Mouse (Mus musculus): ENCODE results near the gene Rras. TPM values are rescaled to one million over a fixed set of nuclear protein-coding genes. Genes with fewer than 3 reads are reported as not detected.

The Rras gene
- polyA plus RNA-seq, 1 experiment from 2014 or later: 17.7 TPM

GRCm38 (mm10) chr7:45060632-45061122 is 42.9 kb downstream of the Rras start:
- no peak for ATAC-seq (ENCODE audit: insufficient read depth, low FRiP score, low TSS enrichment)
- 84% methylated on average over 6 of the region's 6 CpGs for WGBS
- no peak overlapping the region for H3K4me3 ChIP-seq (ENCODE audit: low read depth, low read length)
- H3K9ac ChIP-seq (ENCODE audit: low read length): no peak overlapping the region
- no peaks in the 10 kb centered on the region for H3K27me3 ChIP-seq (ENCODE audit: control insufficient read depth, insufficient read depth, low read length)
- no peak overlapping the region for H3K4me2 ChIP-seq (ENCODE audit: low read depth)
- DNase-seq (ENCODE audit: low spot score): no peak
- H3K4me1 ChIP-seq (ENCODE audit: control insufficient read depth, insufficient read depth, low read length): peaks cover 13% of the 10 kb centered on the region; the same call in 1 of the 2 replicates
- no peaks in the 10 kb centered on the region for H3K36me3 ChIP-seq (ENCODE audit: control insufficient read depth, insufficient read depth, low read length)
- H3K9me3 ChIP-seq (ENCODE audit: control insufficient read depth, low read length): no peaks in the 10 kb centered on the region
- H3K27ac ChIP-seq (ENCODE audit: low read depth, low read length): no peak overlapping the region

- H3K4me1 ChIP-seq (ENCODE audit: control insufficient read depth, insufficient read depth, low read length): peaks cover 13% of the 10 kb centered on the region; the same call in 1 of the 2 replicates
- DNase-seq (ENCODE audit: low spot score) (no peak), ATAC-seq (ENCODE audit: insufficient read depth, low FRiP score, low TSS enrichment) (no peak)
- no peaks in the 10 kb centered on the region for H3K27me3 ChIP-seq (ENCODE audit: control insufficient read depth, insufficient read depth, low read length)
- peak overlapping the region; percentile 68; the same call in 1 of the 2 replicates for H3K9ac ChIP-seq (ENCODE audit: low read length)
- H3K27ac ChIP-seq (ENCODE audit: low read depth, low read length): no peak overlapping the region
- 17% methylated on average over 11 of the region's 11 CpGs for WGBS
- H3K4me2 ChIP-seq (ENCODE audit: low read depth): peak overlapping the region; percentile 52
- no peaks in the 10 kb centered on the region for H3K36me3 ChIP-seq (ENCODE audit: control insufficient read depth, insufficient read depth, low read length)
- peak overlapping the region; percentile 64 for H3K4me3 ChIP-seq (ENCODE audit: low read depth, low read length)
- no peaks in the 10 kb centered on the region for H3K9me3 ChIP-seq (ENCODE audit: control insufficient read depth, low read length)
These were observed 43.8 kb downstream of the Rras start for GRCm38 (mm10) chr7:45061532-45062075.

GRCm38 (mm10) chr7:45062239-45062835 is 44.6 kb downstream of the Rras start, which contains the start of the genes Nosip and Prrg2:
Nosip (plus strand) TSS chr7:45062429.
Prrg2 (minus strand) TSS chr7:45062677.
- H3K4me1 ChIP-seq (ENCODE audit: control insufficient read depth, insufficient read depth, low read length): peaks cover 13% of the 10 kb centered on the region; the same call in 1 of the 2 replicates
- ATAC-seq (ENCODE audit: insufficient read depth, low FRiP score, low TSS enrichment) (peak; percentile 87), DNase-seq (ENCODE audit: low spot score) (peak; percentile 96)
- no peaks in the 10 kb centered on the region for H3K36me3 ChIP-seq (ENCODE audit: control insufficient read depth, insufficient read depth, low read length)
- no peaks in the 10 kb centered on the region for H3K27me3 ChIP-seq (ENCODE audit: control insufficient read depth, insufficient read depth, low read length)
- under 1% methylated on average over 31 of the region's 31 CpGs for WGBS
- H3K4me3 ChIP-seq (ENCODE audit: low read depth, low read length): peak within 1 kb of the TSS; percentile 64
- H3K4me2 ChIP-seq (ENCODE audit: low read depth): peak within 1 kb of the TSS; percentile 52
- no peaks in the 10 kb centered on the region for H3K9me3 ChIP-seq (ENCODE audit: control insufficient read depth, low read length)
- H3K9ac ChIP-seq (ENCODE audit: low read length): peak within 1 kb of the TSS; percentile 68
- H3K27ac ChIP-seq (ENCODE audit: low read depth, low read length): peak within 1 kb of the TSS; percentile 67; the same call in 1 of the 2 replicates

GRCm38 (mm10) chr7:45067190-45067999 is 49.6 kb downstream of the Rras start:
- Histone ChIP-seq H3K4me3 (ENCODE audit: low read depth, low read length) (no peak overlapping the region), H3K4me2 (ENCODE audit: low read depth) (no peak overlapping the region), H3K4me1 (ENCODE audit: control insufficient read depth, insufficient read depth, low read length) (0 out of 2 replicates have a peak, but pooled peaks cover 4% of the 10 kb centered on the region), H3K36me3 (ENCODE audit: control insufficient read depth, insufficient read depth, low read length) (no peaks in the 10 kb centered on the region), H3K9ac (ENCODE audit: low read length) (no peak overlapping the region), H3K27me3 (ENCODE audit: control insufficient read depth, insufficient read depth, low read length) (no peaks in the 10 kb centered on the region), H3K9me3 (ENCODE audit: control insufficient read depth, low read length) (no peaks in the 10 kb centered on the region; the same call in 1 of the 2 replicates), H3K27ac (ENCODE audit: low read depth, low read length) (no peak overlapping the region)
- ATAC-seq (ENCODE audit: insufficient read depth, low FRiP score, low TSS enrichment) (no peak), DNase-seq (ENCODE audit: low spot score) (no peak)
- WGBS: 76% methylated on average over 4 of the region's 4 CpGs

GRCm38 (mm10) chr7:45068000-45068318 is 50.2 kb downstream of the Rras start:
- ATAC-seq (ENCODE audit: insufficient read depth, low FRiP score, low TSS enrichment) (no peak), DNase-seq (ENCODE audit: low spot score) (peak; percentile 54)
- WGBS: 28% methylated on average over 5 of the region's 5 CpGs
- no peaks in the 10 kb centered on the region; the same call in 1 of the 2 replicates for H3K9me3 ChIP-seq (ENCODE audit: control insufficient read depth, low read length)
- H3K27me3 ChIP-seq (ENCODE audit: control insufficient read depth, insufficient read depth, low read length): no peaks in the 10 kb centered on the region
- H3K36me3 ChIP-seq (ENCODE audit: control insufficient read depth, insufficient read depth, low read length): no peaks in the 10 kb centered on the region
- no peak overlapping the region for H3K9ac ChIP-seq (ENCODE audit: low read length)
- H3K4me1 ChIP-seq (ENCODE audit: control insufficient read depth, insufficient read depth, low read length): 0 out of 2 replicates have a peak, but pooled peaks cover 4% of the 10 kb centered on the region
- no peak overlapping the region for H3K4me2 ChIP-seq (ENCODE audit: low read depth)
- H3K4me3 ChIP-seq (ENCODE audit: low read depth, low read length): no peak overlapping the region
- H3K27ac ChIP-seq (ENCODE audit: low read depth, low read length): no peak overlapping the region

- Histone ChIP-seq H3K4me1 (ENCODE audit: control insufficient read depth, insufficient read depth, low read length) (no peaks in the 10 kb centered on the region), H3K27ac (ENCODE audit: low read depth, low read length) (no peak overlapping the region), H3K27me3 (ENCODE audit: control insufficient read depth, insufficient read depth, low read length) (no peaks in the 10 kb centered on the region), H3K4me3 (ENCODE audit: low read depth, low read length) (no peak overlapping the region), H3K9ac (ENCODE audit: low read length) (no peak overlapping the region), H3K36me3 (ENCODE audit: control insufficient read depth, insufficient read depth, low read length) (no peaks in the 10 kb centered on the region), H3K9me3 (ENCODE audit: control insufficient read depth, low read length) (no peaks in the 10 kb centered on the region; the same call in 1 of the 2 replicates), H3K4me2 (ENCODE audit: low read depth) (no peak overlapping the region)
- 97% methylated on average over 2 of the region's 2 CpGs for WGBS
- ATAC-seq (ENCODE audit: insufficient read depth, low FRiP score, low TSS enrichment) (no peak), DNase-seq (ENCODE audit: low spot score) (no peak)
These were observed 51.9 kb downstream of the Rras start for GRCm38 (mm10) chr7:45069671-45070070.

Small RNA genes within 50 kb of the gene (microRNA-seq; reads per million reads assigned to microRNA genes)
- gene Mir7054: not detected

Other genes with a start within 250 kb of the Rras start
- 64.2 and 68.3 TPM in 2 replicates for gene Nup62, start 201.9 kb upstream of the Rras start, polyA plus RNA-seq (2014; fragmentation: Nextera tagmentation; extraction: Ambion mirVana)
- gene Il4i1, start 201.6 kb upstream of the Rras start, polyA plus RNA-seq (2014; fragmentation: Nextera tagmentation; extraction: Ambion mirVana): 0.65 and 1.1 TPM in 2 replicates
- 2.1 and 3.1 TPM in 2 replicates for gene Atf5, start 201.3 kb upstream of the Rras start, polyA plus RNA-seq (2014; fragmentation: Nextera tagmentation; extraction: Ambion mirVana)
- gene Akt1s1, start 169.0 kb upstream of the Rras start, polyA plus RNA-seq (2014; fragmentation: Nextera tagmentation; extraction: Ambion mirVana): 37.2 and 49.3 TPM in 2 replicates
- 69.3 and 93.0 TPM in 2 replicates for gene Tbc1d17, start 168.9 kb upstream of the Rras start, polyA plus RNA-seq (2014; fragmentation: Nextera tagmentation; extraction: Ambion mirVana)
- gene Pnkp, start 160.8 kb upstream of the Rras start, polyA plus RNA-seq (2014; fragmentation: Nextera tagmentation; extraction: Ambion mirVana): 30.2 and 30.6 TPM in 2 replicates
- 418 and 419 TPM in 2 replicates for gene Ptov1, start 148.2 kb upstream of the Rras start, polyA plus RNA-seq (2014; fragmentation: Nextera tagmentation; extraction: Ambion mirVana)
- gene Med25, start 125.2 kb upstream of the Rras start, polyA plus RNA-seq (2014; fragmentation: Nextera tagmentation; extraction: Ambion mirVana): 87.7 and 93.1 TPM in 2 replicates
- 18.7 and 20.0 TPM in 2 replicates for gene Fuz, start 121.9 kb upstream of the Rras start, polyA plus RNA-seq (2014; fragmentation: Nextera tagmentation; extraction: Ambion mirVana)
- gene Ap2a1, start 88.5 kb upstream of the Rras start, polyA plus RNA-seq (2014; fragmentation: Nextera tagmentation; extraction: Ambion mirVana): 92.5 and 95.0 TPM in 2 replicates
- 0.27 TPM in 1 of 2 replicates, not detected in the other for gene Tsks, start 74.8 kb upstream of the Rras start, polyA plus RNA-seq (2014; fragmentation: Nextera tagmentation; extraction: Ambion mirVana)
- gene Cpt1c, start 43.1 kb upstream of the Rras start, polyA plus RNA-seq (2014; fragmentation: Nextera tagmentation; extraction: Ambion mirVana): 22.0 and 25.2 TPM in 2 replicates
- 304 and 319 TPM in 2 replicates for gene Prmt1, start 31.4 kb upstream of the Rras start, polyA plus RNA-seq (2014; fragmentation: Nextera tagmentation; extraction: Ambion mirVana)
- 67.1 and 72.3 TPM in 2 replicates for gene Irf3, start 20.3 kb upstream of the Rras start, polyA plus RNA-seq (2014; fragmentation: Nextera tagmentation; extraction: Ambion mirVana)
- gene Bcl2l12, start 19.2 kb upstream of the Rras start, polyA plus RNA-seq (2014; fragmentation: Nextera tagmentation; extraction: Ambion mirVana): 51.6 and 52.9 TPM in 2 replicates
- 54.7 and 57.6 TPM in 2 replicates for gene Scaf1, start 1.6 kb upstream of the Rras start, polyA plus RNA-seq (2014; fragmentation: Nextera tagmentation; extraction: Ambion mirVana)
- 12.9 and 13.2 TPM in 2 replicates for gene Prr12, start 34.9 kb downstream of the Rras start, polyA plus RNA-seq (2014; fragmentation: Nextera tagmentation; extraction: Ambion mirVana)
- 59.3 and 65.1 TPM in 2 replicates for gene Nosip, start 44.5 kb downstream of the Rras start, polyA plus RNA-seq (2014; fragmentation: Nextera tagmentation; extraction: Ambion mirVana)
- 14.8 and 16.2 TPM in 2 replicates for gene Prrg2, start 44.7 kb downstream of the Rras start, polyA plus RNA-seq (2014; fragmentation: Nextera tagmentation; extraction: Ambion mirVana)
- gene Rcn3, start 74.3 kb downstream of the Rras start, polyA plus RNA-seq (2014; fragmentation: Nextera tagmentation; extraction: Ambion mirVana): 142 and 151 TPM in 2 replicates
- gene Fcgrt, start 85.9 kb downstream of the Rras start, polyA plus RNA-seq (2014; fragmentation: Nextera tagmentation; extraction: Ambion mirVana): 11.3 and 12.8 TPM in 2 replicates
- 1,454 and 1,462 TPM in 2 replicates for gene Rps11, start 106.5 kb downstream of the Rras start, polyA plus RNA-seq (2014; fragmentation: Nextera tagmentation; extraction: Ambion mirVana)
- 1,071 and 1,190 TPM in 2 replicates for gene Rpl13a, start 110.8 kb downstream of the Rras start, polyA plus RNA-seq (2014; fragmentation: Nextera tagmentation; extraction: Ambion mirVana)
- 0.21 and 0.30 TPM in 2 replicates for gene Gm45713, start 118.3 kb downstream of the Rras start, polyA plus RNA-seq (2014; fragmentation: Nextera tagmentation; extraction: Ambion mirVana)
- gene Flt3l, start 118.5 kb downstream of the Rras start, polyA plus RNA-seq (2014; fragmentation: Nextera tagmentation; extraction: Ambion mirVana): 0.76 and 0.85 TPM in 2 replicates
- 98.4 and 108 TPM in 2 replicates for gene Pih1d1, start 136.3 kb downstream of the Rras start, polyA plus RNA-seq (2014; fragmentation: Nextera tagmentation; extraction: Ambion mirVana)
- 34.2 and 37.6 TPM in 2 replicates for gene Aldh16a1, start 136.6 kb downstream of the Rras start, polyA plus RNA-seq (2014; fragmentation: Nextera tagmentation; extraction: Ambion mirVana)
- 2.3 and 3.6 TPM in 2 replicates for gene Slc17a7, start 146.0 kb downstream of the Rras start, polyA plus RNA-seq (2014; fragmentation: Nextera tagmentation; extraction: Ambion mirVana)
- not detected in 2 replicates for gene Gfy, start 161.6 kb downstream of the Rras start, polyA plus RNA-seq (2014; fragmentation: Nextera tagmentation; extraction: Ambion mirVana)
- gene Pth2, start 163.0 kb downstream of the Rras start, polyA plus RNA-seq (2014; fragmentation: Nextera tagmentation; extraction: Ambion mirVana): not detected in 2 replicates
- gene Ccdc155, start 186.9 kb downstream of the Rras start, polyA plus RNA-seq (2014; fragmentation: Nextera tagmentation; extraction: Ambion mirVana): 0.27 and 0.47 TPM in 2 replicates
- 3.1 and 5.2 TPM in 2 replicates for gene Dkkl1, start 194.2 kb downstream of the Rras start, polyA plus RNA-seq (2014; fragmentation: Nextera tagmentation; extraction: Ambion mirVana)
- 247 and 252 TPM in 2 replicates for gene Tead2, start 197.8 kb downstream of the Rras start, polyA plus RNA-seq (2014; fragmentation: Nextera tagmentation; extraction: Ambion mirVana)
- gene Cd37, start 221.2 kb downstream of the Rras start, polyA plus RNA-seq (2014; fragmentation: Nextera tagmentation; extraction: Ambion mirVana): 0.74 and 0.76 TPM in 2 replicates
- 0.11 TPM in 1 of 2 replicates, not detected in the other for gene Slc6a16, start 223.1 kb downstream of the Rras start, polyA plus RNA-seq (2014; fragmentation: Nextera tagmentation; extraction: Ambion mirVana)

All from neural tube, embryonic 11.5 days (tissue).